Mouse (Mus musculus) C2C12 (cell line): ENCODE data around the gene Ypel1.

ENCODE experiments used
- CEBPB ChIP-seq: IDR thresholded peaks from one replicate; pipeline ENCODE4 v1.6.1; 2011; ENCODE audit warnings: low read depth, mild to moderate bottlenecking, control low read depth, moderate library complexity
- CTCF ChIP-seq: IDR thresholded peaks from one replicate; pipeline ENCODE4 v1.5.1; 2011; ENCODE audit not compliant: control insufficient read depth, insufficient read depth, insufficient read length
- FOSL1 ChIP-seq: IDR thresholded peaks from one replicate; pipeline ENCODE4 v1.8.0; 2011; ENCODE audit warnings: mild to moderate bottlenecking, low read length; ENCODE audit not compliant: poor library complexity, insufficient read depth, severe bottlenecking
- MAX ChIP-seq: IDR thresholded peaks from one replicate; pipeline ENCODE4 v1.6.1; 2011; ENCODE audit warnings: mild to moderate bottlenecking, control low read depth
- MYOG ChIP-seq: IDR thresholded peaks from one replicate; pipeline ENCODE4 v1.6.1; 2011; ENCODE audit not compliant: control insufficient read depth, insufficient read length; ENCODE audit errors: extremely low read depth
- USF1 ChIP-seq: IDR thresholded peaks from one replicate; pipeline ENCODE4 v1.6.1; 2011; ENCODE audit warnings: low read depth, mild to moderate bottlenecking, control low read depth, moderate library complexity

GRCm38 (mm10) chr16:17086669-17087193 lies 17.2 kb downstream of the Ypel1 start:
- TF ChIP-seq CTCF (no peak), MAX (no peak), USF1 (no peak), FOSL1 (no peak), MYOG (no peak), CEBPB (no peak)
